Mouse (Mus musculus) liver, embryonic 15.5 days (tissue): Measurements from ENCODE around the gene Arhgap10. TPM values are rescaled to one million over a fixed set of nuclear protein-coding genes. Genes with fewer than 3 reads are reported as not detected.

ENCODE experiments used
- ATAC-seq: fragments of 200-750 bp; cut with Nextera tagmentation; 2 replicates; pipeline ENCODE4 v1.8.0; 2017; ENCODE audit warnings: moderate number of reproducible peaks, mild to moderate bottlenecking, moderate library complexity; ENCODE audit not compliant: insufficient read depth
- H3K27ac ChIP-seq: fragments of 300-500 bp; sonication (generic); replicated peaks from 2 replicates; pipeline ENCODE4 v1.5.1; 2015; ENCODE audit warnings: mild to moderate bottlenecking, inconsistent platforms
- H3K27me3 ChIP-seq: fragments of 300-500 bp; sonication (generic); 2 replicates; pipeline ENCODE4 v1.6.1; 2015; ENCODE audit warnings: mild to moderate bottlenecking, inconsistent platforms
- H3K36me3 ChIP-seq: fragments of 300-500 bp; sonication (generic); replicated peaks from 2 replicates; pipeline ENCODE4 v1.6.1; 2015; ENCODE audit warnings: moderate library complexity, mild to moderate bottlenecking, inconsistent platforms
- H3K4me1 ChIP-seq: fragments of 300-500 bp; sonication (generic); replicated peaks from 2 replicates; pipeline ENCODE4 v1.6.1; 2015; ENCODE audit warnings: inconsistent platforms
- H3K4me2 ChIP-seq: fragments of 300-500 bp; sonication (generic); 2 replicates; pipeline ENCODE4 v1.6.1; 2015; ENCODE audit warnings: moderate library complexity, mild to moderate bottlenecking, inconsistent platforms
- H3K4me3 ChIP-seq: fragments of 300-500 bp; sonication (generic); replicated peaks from 2 replicates; pipeline ENCODE4 v1.5.1; 2015; ENCODE audit warnings: mild to moderate bottlenecking, inconsistent platforms
- H3K9ac ChIP-seq: fragments of 300-500 bp; sonication (generic); 2 replicates; pipeline ENCODE4 v1.6.1; 2015; ENCODE audit warnings: moderate library complexity, mild to moderate bottlenecking, inconsistent platforms
- H3K9me3 ChIP-seq: fragments of 300-500 bp; sonication (generic); replicated peaks from 2 replicates; pipeline ENCODE4 v1.6.1; 2016; ENCODE audit warnings: inconsistent platforms
- WGBS: fragments of 180-500 bp; shearing (Covaris S2); methylation state at CpG from one replicate; pipeline ENCODE4 v1.1.7; 2015; ENCODE audit warnings: mixed read lengths; ENCODE audit not compliant: insufficient replicate concordance; 5-methylcytosine and 5-hydroxymethylcytosine counted together
- polyA plus RNA-seq: library from polyadenylated mRNA; unstranded; fragments of >200 nt; fragmentation: Nextera tagmentation; extraction: Ambion mirVana; gene quantifications from 2 replicates; pipeline ENCODE4 v1.2.1, GENCODE M21; 2015

Gene Arhgap10
- polyA plus RNA-seq, 1 experiment from 2014 or later: 5.8 TPM

DNA sequence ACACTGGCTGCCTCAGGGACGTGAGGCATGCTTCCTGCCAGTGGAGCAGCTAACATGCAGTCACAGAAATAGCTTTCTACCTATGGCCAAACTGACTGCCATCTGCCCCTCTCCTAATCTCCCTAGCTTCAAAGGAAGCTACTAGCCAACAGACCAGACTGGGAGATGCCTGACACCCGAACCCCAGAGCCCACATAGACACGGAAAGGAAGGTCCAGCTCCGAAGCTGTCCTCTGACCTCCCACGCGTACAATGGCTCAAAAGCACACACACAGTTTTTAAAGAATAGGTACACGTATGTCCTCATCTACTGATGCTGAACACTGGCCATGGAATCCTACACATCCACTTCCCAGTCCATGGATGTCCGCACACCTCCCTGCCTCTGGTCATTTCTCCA, 2.0 kb downstream of the Arhgap10 start:
- no peak for ATAC-seq
- no peaks in the 10 kb centered on the region for H3K27me3 ChIP-seq
- H3K4me1 ChIP-seq: peaks cover 35% of the 10 kb centered on the region
- no peak overlapping the region for H3K4me3 ChIP-seq
- no peaks in the 10 kb centered on the region for H3K9me3 ChIP-seq
- no peak overlapping the region for H3K9ac ChIP-seq
- H3K36me3 ChIP-seq: no peaks in the 10 kb centered on the region
- WGBS: 69% methylated on average over 8 of the region's 8 CpGs
- peak overlapping the region; percentile 97 for H3K4me2 ChIP-seq
- H3K27ac ChIP-seq: no peak overlapping the region

DNA sequence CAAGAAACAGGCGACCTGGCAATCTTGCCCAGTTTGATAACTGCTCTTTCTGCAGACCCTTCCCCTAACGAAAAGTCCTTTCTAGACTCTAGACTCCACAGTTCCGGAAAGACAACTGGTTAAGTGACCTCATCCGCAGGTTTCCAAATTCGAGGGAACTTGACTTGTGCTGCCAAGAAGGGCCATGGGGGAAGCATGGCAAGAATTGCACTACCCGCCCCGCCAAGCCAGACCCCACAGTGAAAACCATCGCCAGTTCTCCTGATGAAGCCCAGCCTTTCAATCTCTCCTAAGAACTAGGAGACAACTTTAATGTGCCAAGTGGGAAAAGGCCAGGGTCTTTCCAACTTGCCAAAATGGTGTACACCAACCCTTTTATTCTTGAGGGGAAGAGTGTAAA, 2.6 kb downstream of the Arhgap10 start:
- H3K9me3 ChIP-seq: no peaks in the 10 kb centered on the region
- H3K4me3 ChIP-seq: no peak overlapping the region
- H3K4me2 ChIP-seq: no peak overlapping the region
- WGBS: 72% methylated on average over 8 of the region's 8 CpGs
- H3K4me1 ChIP-seq: peaks cover 35% of the 10 kb centered on the region
- H3K9ac ChIP-seq: no peak overlapping the region
- H3K27me3 ChIP-seq: no peaks in the 10 kb centered on the region
- no peaks in the 10 kb centered on the region for H3K36me3 ChIP-seq
- ATAC-seq: no peak
- H3K27ac ChIP-seq: no peak overlapping the region

GRCm38 (mm10) chr8:77511750-77512493, 5.8 kb downstream of the Arhgap10 start:
- H3K36me3 ChIP-seq: no peaks in the 10 kb centered on the region
- WGBS: 74% methylated on average over 13 of the region's 13 CpGs
- no peak overlapping the region for H3K4me2 ChIP-seq
- no peaks in the 10 kb centered on the region for H3K27me3 ChIP-seq
- no peak overlapping the region for H3K4me3 ChIP-seq
- H3K9ac ChIP-seq: no peak overlapping the region
- H3K9me3 ChIP-seq: no peaks in the 10 kb centered on the region
- no peak for ATAC-seq
- no peak overlapping the region for H3K27ac ChIP-seq
- H3K4me1 ChIP-seq: peaks cover 15% of the 10 kb centered on the region

GRCm38 (mm10) chr8:77510426-77510825, 7.3 kb downstream of the Arhgap10 start:
- Histone ChIP-seq H3K9ac (no peak overlapping the region), H3K4me3 (no peak overlapping the region), H3K9me3 (no peaks in the 10 kb centered on the region), H3K36me3 (no peaks in the 10 kb centered on the region), H3K27ac (no peak overlapping the region), H3K27me3 (no peaks in the 10 kb centered on the region), H3K4me2 (no peak overlapping the region), H3K4me1 (peaks cover 2% of the 10 kb centered on the region)
- 53% methylated on average over 3 of the region's 3 CpGs for WGBS
- ATAC-seq: no peak

DNA sequence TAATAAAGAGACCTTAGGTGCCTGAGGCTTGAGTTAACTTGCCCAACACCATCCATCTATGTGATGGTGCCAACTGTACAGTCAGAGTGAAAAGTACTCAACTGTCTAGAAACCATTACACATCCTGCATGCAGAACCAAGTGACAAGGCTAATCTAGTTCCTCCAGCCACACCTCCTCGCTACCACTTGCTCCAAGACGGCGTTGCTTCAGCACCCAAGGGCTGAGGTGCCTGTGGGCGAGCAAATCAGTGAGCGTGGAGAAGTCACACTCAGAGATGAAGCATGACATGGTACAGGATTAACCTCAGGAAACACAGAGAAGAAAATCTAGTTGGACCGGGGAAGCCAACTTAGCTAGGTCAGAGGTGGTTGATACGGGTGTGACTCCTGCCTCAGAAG, 8.7 kb downstream of the Arhgap10 start:
- no peak for ATAC-seq
- Histone ChIP-seq H3K9ac (no peak overlapping the region), H3K4me1 (peaks cover 2% of the 10 kb centered on the region), H3K27ac (no peak overlapping the region), H3K27me3 (no peaks in the 10 kb centered on the region), H3K4me3 (no peak overlapping the region), H3K9me3 (no peaks in the 10 kb centered on the region), H3K36me3 (no peaks in the 10 kb centered on the region), H3K4me2 (no peak overlapping the region)
- WGBS: 28% methylated on average over 7 of the region's 7 CpGs

DNA sequence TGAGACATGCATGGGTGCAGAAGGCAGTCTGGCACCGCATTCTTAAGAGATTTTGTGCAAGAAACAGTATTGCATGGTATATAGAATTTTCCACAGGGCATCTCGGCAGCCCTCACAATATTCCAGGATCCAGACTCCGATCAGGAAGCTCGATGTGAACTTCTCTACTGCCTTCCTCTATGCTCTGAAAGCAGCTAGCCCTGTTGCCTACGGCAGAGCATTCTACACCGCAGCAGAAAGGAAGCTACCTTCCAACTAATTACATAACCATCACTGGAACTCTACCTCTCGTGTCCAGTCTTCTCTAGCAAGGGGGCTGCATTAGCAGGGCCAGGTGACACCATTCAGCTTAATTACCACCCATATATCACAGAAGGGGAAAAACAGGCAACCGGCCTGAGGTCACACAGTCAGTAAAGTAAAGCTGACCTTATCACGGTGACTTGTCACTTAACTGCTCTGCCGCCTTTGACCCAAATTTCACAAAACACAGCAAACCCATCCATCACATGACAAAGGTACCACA, 10.2 kb downstream of the Arhgap10 start:
- WGBS: 59% methylated on average over 10 of the region's 10 CpGs
- Histone ChIP-seq H3K27me3 (no peaks in the 10 kb centered on the region), H3K27ac (no peak overlapping the region), H3K9me3 (no peaks in the 10 kb centered on the region), H3K4me3 (no peak overlapping the region), H3K36me3 (no peaks in the 10 kb centered on the region), H3K4me1 (peaks cover 2% of the 10 kb centered on the region), H3K9ac (no peak overlapping the region), H3K4me2 (no peak overlapping the region)
- ATAC-seq: no peak

DNA sequence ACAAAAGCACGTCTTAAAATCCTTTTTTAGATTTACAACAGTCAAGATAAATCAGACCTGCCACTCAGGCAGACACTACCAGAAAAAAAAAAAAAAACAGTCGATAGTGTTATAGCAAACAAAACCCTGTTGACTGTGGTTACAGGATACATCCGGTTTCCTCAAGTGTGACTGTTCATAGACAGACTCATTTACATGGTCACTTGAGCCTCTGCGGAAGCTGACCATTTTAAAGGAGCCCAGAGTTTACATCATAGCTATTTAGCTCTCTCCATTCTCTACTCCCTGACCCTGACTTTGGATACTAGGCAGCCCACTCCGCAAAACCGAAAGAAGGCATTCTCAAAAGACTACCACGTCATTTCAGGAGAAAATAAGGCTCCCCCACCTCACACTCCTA, 11.2 kb downstream of the Arhgap10 start:
- 52% methylated on average over 7 of the region's 7 CpGs for WGBS
- Histone ChIP-seq H3K4me3 (no peak overlapping the region), H3K27ac (no peak overlapping the region), H3K9me3 (no peaks in the 10 kb centered on the region), H3K27me3 (no peaks in the 10 kb centered on the region), H3K36me3 (no peaks in the 10 kb centered on the region), H3K4me1 (peaks cover 2% of the 10 kb centered on the region), H3K9ac (no peak overlapping the region), H3K4me2 (no peak overlapping the region)
- no peak for ATAC-seq

DNA sequence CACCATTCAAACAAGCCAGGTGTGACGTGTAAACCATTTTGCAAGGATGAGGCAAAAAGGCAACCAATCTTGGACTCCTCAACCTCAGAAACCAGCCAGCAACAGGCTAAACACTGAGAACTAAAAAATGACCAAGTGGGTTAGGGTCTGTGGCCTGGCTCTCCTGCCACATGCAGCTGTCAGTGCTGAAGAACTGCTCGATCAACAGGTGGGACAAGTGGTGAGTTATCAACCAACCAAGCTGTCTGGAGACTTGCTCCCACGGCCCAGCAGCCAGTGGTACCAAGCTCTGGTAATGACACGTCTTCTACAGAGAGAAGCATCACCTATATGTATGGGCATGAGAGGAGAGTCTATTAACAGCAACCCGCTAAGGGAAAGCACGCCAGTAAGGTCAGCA, 15.2 kb downstream of the Arhgap10 start:
- WGBS: 71% methylated on average over 6 of the region's 6 CpGs
- Histone ChIP-seq H3K9ac (no peak overlapping the region), H3K4me3 (no peak overlapping the region), H3K4me2 (no peak overlapping the region), H3K27me3 (no peaks in the 10 kb centered on the region), H3K36me3 (no peaks in the 10 kb centered on the region), H3K9me3 (no peaks in the 10 kb centered on the region), H3K4me1 (0 out of 2 replicates have a peak, but pooled peaks cover 3% of the 10 kb centered on the region), H3K27ac (no peak overlapping the region)
- no peak for ATAC-seq

DNA sequence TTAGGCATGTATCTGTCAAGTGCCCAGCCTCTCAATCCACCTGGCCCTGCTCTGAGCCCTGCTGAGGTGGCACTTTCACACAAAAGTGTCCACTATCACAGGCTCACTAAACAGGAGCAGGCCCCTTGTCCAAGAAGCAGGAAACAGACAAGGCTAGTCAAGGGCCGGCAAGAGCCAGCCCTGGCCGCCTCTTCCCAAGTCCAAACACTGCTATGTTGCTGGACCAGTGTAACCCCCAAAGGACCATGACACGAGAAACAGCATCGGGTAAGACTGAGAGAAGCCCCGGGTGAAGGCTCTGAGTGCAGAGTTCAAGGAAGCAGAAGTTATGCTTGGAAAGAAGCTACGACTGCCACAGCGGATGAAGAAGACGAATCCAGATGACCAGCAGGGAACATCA, 16.6 kb downstream of the Arhgap10 start:
- Histone ChIP-seq H3K9ac (no peak overlapping the region), H3K9me3 (no peaks in the 10 kb centered on the region), H3K27me3 (no peaks in the 10 kb centered on the region), H3K36me3 (no peaks in the 10 kb centered on the region), H3K4me3 (no peak overlapping the region), H3K27ac (no peak overlapping the region), H3K4me2 (no peak overlapping the region), H3K4me1 (peaks cover 6% of the 10 kb centered on the region)
- ATAC-seq: no peak
- WGBS: 70% methylated on average over 8 of the region's 8 CpGs

GRCm38 (mm10) chr8:77500264-77500663, 17.5 kb downstream of the Arhgap10 start:
- no peak for ATAC-seq
- Histone ChIP-seq H3K9me3 (no peaks in the 10 kb centered on the region), H3K9ac (no peak overlapping the region), H3K27me3 (no peaks in the 10 kb centered on the region), H3K36me3 (no peaks in the 10 kb centered on the region), H3K4me3 (no peak overlapping the region), H3K4me1 (peaks cover 6% of the 10 kb centered on the region), H3K4me2 (no peak overlapping the region), H3K27ac (no peak overlapping the region)
- 80% methylated on average over 3 of the region's 3 CpGs for WGBS

GRCm38 (mm10) chr8:77497442-77497841, 20.3 kb downstream of the Arhgap10 start:
- Histone ChIP-seq H3K9ac (no peak overlapping the region), H3K27me3 (no peaks in the 10 kb centered on the region), H3K4me1 (peaks cover 17% of the 10 kb centered on the region), H3K4me3 (no peak overlapping the region), H3K9me3 (no peaks in the 10 kb centered on the region), H3K4me2 (no peak overlapping the region), H3K36me3 (no peaks in the 10 kb centered on the region), H3K27ac (no peak overlapping the region)
- no peak for ATAC-seq
- 35% methylated on average over 2 of the region's 2 CpGs for WGBS

DNA sequence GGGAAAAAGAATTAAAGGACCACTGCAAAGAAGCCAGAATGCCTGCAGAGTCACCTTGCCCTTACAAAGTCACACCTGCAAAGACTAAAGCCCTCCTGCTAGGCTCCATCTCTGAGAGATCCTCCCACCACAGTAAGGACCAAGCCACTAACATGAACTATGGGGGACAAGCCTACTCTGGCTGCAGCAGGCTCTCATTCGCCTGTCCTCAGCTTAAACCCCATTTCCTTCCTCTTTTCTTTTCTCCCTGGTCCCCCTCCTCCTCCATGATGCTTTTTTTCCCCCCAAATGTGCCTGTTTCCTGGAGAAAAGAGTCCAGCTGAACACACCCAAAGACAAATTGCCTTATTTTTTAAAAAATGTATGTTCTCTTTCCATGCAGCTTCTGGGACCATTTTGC, 21.5 kb downstream of the Arhgap10 start:
- Histone ChIP-seq H3K4me2 (no peak overlapping the region), H3K27me3 (no peaks in the 10 kb centered on the region), H3K4me1 (peaks cover 29% of the 10 kb centered on the region), H3K27ac (no peak overlapping the region), H3K9me3 (no peaks in the 10 kb centered on the region), H3K4me3 (no peak overlapping the region), H3K9ac (no peak overlapping the region), H3K36me3 (no peaks in the 10 kb centered on the region)
- ATAC-seq: no peak
- WGBS: 42% methylated on average over 1 of the region's 1 CpGs
